Comparison of ENCODE assay signal across 19 mouse cellular contexts in the genomic region with DNA sequence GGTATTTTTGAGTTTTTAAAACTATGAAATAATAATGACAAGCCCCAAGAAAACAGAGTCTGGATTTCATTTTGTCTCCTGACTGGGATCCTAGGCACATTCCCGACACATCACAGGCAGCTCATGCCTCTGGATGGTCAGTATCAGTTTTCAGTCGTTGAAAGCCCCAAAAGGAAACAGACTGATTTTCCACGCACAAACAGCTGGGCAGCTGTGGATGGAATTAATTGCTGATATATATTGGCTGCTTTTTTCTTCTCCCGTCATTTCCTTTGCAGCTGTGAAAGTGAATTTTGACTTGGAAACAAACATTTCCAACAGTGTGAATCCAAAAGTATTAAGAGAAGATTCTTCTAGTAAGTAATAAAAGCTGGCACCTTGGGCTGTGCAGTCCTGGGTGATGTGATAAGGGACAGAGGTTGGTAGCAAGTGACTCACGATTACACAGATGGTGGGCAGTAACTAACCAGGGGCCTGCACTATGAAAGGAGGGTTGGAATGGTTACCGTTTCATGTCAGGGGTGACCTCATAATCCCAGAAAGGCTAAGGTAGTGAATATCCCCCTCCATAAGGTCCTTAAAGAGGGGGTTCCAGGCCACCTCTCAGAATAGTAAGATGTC. TPM values are rescaled to one million over a fixed set of nuclear protein-coding genes. Genes with fewer than 3 reads are reported as not detected.
DNase-seq lines count a peak whose midpoint lies in the region; ATAC-seq and TF ChIP-seq lines count a peak whose summit lies in the region.
"Had no signal": no experiment of that assay in that cellular context is flagged by ENCODE, and none has a peak within 500 bp of the region (broad histone marks: within the 10 kb centered on the region; RNA-seq: fewer than 3 reads in every experiment).

No protein-coding gene starts in this region.

- no peaks in the 10 kb centered on the region for H3K27me3 ChIP-seq in G1E (ENCODE audit: insufficient read depth, low read length)
- H3K27me3 ChIP-seq in heart, embryonic 13.5 days (replicated peaks) = no peaks in the 10 kb centered on the region
- H3K27me3 ChIP-seq in liver, embryonic 15.5 days = no peaks in the 10 kb centered on the region
- H3K27me3 ChIP-seq in forebrain, embryonic 10.5 days (ENCODE audit: poor library complexity, severe bottlenecking) = no peaks in the 10 kb centered on the region
- H3K27me3 ChIP-seq in neural tube, embryonic 15.5 days (replicated peaks) = no peaks in the 10 kb centered on the region
- H3K27me3 ChIP-seq: embryonic facial prominence, embryonic 12.5 days; forebrain, embryonic 13.5 days; limb, embryonic 15.5 days had no signal

- H3K4me2 ChIP-seq in heart, embryonic 13.5 days = peak overlapping the region; percentile 31
- peak overlapping the region; percentile 23 for H3K4me2 ChIP-seq in liver, embryonic 15.5 days
- no peak overlapping the region for H3K4me2 ChIP-seq in neural tube, embryonic 15.5 days
- H3K4me2 ChIP-seq: embryonic facial prominence, embryonic 12.5 days; forebrain, embryonic 13.5 days; hindbrain, embryonic 14.5 days; limb, embryonic 15.5 days had no signal

- peak; percentile 36; the same call in 1 of the 2 replicates for ATAC-seq in G1E (ENCODE audit: extremely low read depth, insufficient number of reproducible peaks, low FRiP score, poor library complexity, severe bottlenecking)
- ATAC-seq in heart, embryonic 13.5 days (ENCODE audit: extremely low read depth, insufficient number of reproducible peaks, low FRiP score, low TSS enrichment) = no peak
- ATAC-seq in liver, embryonic 15.5 days (ENCODE audit: insufficient read depth) = peak; percentile 72
- no peak for ATAC-seq in inflammation-experienced regulatory T-cells, adult 6 months
- ATAC-seq in neural tube, embryonic 15.5 days (ENCODE audit: low FRiP score) = no peak
- ATAC-seq: forebrain, embryonic 13.5 days had no signal

- no peaks in the 10 kb centered on the region for H3K9me3 ChIP-seq in G1E (replicated peaks)
- no peaks in the 10 kb centered on the region for H3K9me3 ChIP-seq in heart, embryonic 13.5 days
- no peaks in the 10 kb centered on the region for H3K9me3 ChIP-seq in liver, embryonic 15.5 days (replicated peaks)
- no peaks in the 10 kb centered on the region for H3K9me3 ChIP-seq in forebrain, embryonic 10.5 days
- H3K9me3 ChIP-seq in neural tube, embryonic 15.5 days (replicated peaks) = no peaks in the 10 kb centered on the region
- H3K9me3 ChIP-seq: embryonic facial prominence, embryonic 12.5 days; forebrain, embryonic 13.5 days; limb, embryonic 15.5 days had no signal

- peak overlapping the region; percentile 85 for H3K27ac ChIP-seq in heart, embryonic 13.5 days (replicated peaks)
- peak overlapping the region; percentile 70 for H3K27ac ChIP-seq in liver, embryonic 15.5 days (replicated peaks)
- no peak overlapping the region for H3K27ac ChIP-seq in forebrain, embryonic 10.5 days
- H3K27ac ChIP-seq in neural tube, embryonic 15.5 days (replicated peaks) = no peak overlapping the region
- H3K27ac ChIP-seq: embryonic facial prominence, embryonic 12.5 days; forebrain, embryonic 13.5 days; hindbrain, embryonic 14.5 days; limb, embryonic 15.5 days had no signal

- H3K4me1 ChIP-seq in G1E (ENCODE audit: insufficient read depth, low read depth, low read length) = peaks cover 90% of the 10 kb centered on the region
- peaks cover 85% of the 10 kb centered on the region for H3K4me1 ChIP-seq in heart, embryonic 13.5 days
- peaks cover 88% of the 10 kb centered on the region for H3K4me1 ChIP-seq in liver, embryonic 15.5 days (replicated peaks)
- peaks cover 25% of the 10 kb centered on the region for H3K4me1 ChIP-seq in forebrain, embryonic 10.5 days
- H3K4me1 ChIP-seq in neural tube, embryonic 15.5 days = peaks cover 10% of the 10 kb centered on the region; the same call in 1 of the 2 replicates

- WGBS in heart, embryonic 13.5 days = 18% methylated on average over 6 of the region's 6 CpGs
- WGBS in liver, embryonic 15.5 days (ENCODE audit: insufficient replicate concordance) = 28% methylated on average over 6 of the region's 6 CpGs
- 67% methylated on average over 6 of the region's 6 CpGs for WGBS in forebrain, embryonic 10.5 days
- WGBS in neural tube, embryonic 15.5 days = 82% methylated on average over 6 of the region's 6 CpGs

- no peak for TF ChIP-seq CTCF in G1E (IDR thresholded peaks at IDR 0.05; ENCODE audit: low read depth, low read length)

- H3K36me3 ChIP-seq in G1E (replicated peaks) = peaks cover 14% of the 10 kb centered on the region
- peaks cover 8% of the 10 kb centered on the region; the same call in 1 of the 2 replicates for H3K36me3 ChIP-seq in heart, embryonic 13.5 days
- no peaks in the 10 kb centered on the region for H3K36me3 ChIP-seq in liver, embryonic 15.5 days (replicated peaks)
- H3K36me3 ChIP-seq in forebrain, embryonic 10.5 days (replicated peaks) = 0 out of 2 replicates have a peak, but pooled peaks cover 5% of the 10 kb centered on the region
- no peaks in the 10 kb centered on the region for H3K36me3 ChIP-seq in neural tube, embryonic 15.5 days
- H3K36me3 ChIP-seq: embryonic facial prominence, embryonic 12.5 days; limb, embryonic 15.5 days had no signal

- H3K4me3 ChIP-seq in G1E (ENCODE audit: low read depth, low read length) = no peak overlapping the region; the same call in 1 of the 2 replicates
- H3K4me3 ChIP-seq in heart, embryonic 13.5 days = no peak overlapping the region
- no peak overlapping the region for H3K4me3 ChIP-seq in liver, embryonic 15.5 days (replicated peaks)
- H3K4me3 ChIP-seq in forebrain, embryonic 10.5 days = no peak overlapping the region
- no peak overlapping the region for H3K4me3 ChIP-seq in neural tube, embryonic 15.5 days (replicated peaks)
- H3K4me3 ChIP-seq: embryonic facial prominence, embryonic 12.5 days; forebrain, embryonic 13.5 days; limb, embryonic 15.5 days had no signal

- intact Hi-C loops in heart, postnatal 25 days (cut with DNase I) = loop anchor here (2.0 kb wide), 1 partner anchor 121 kb away; no protein-coding TSS in a partner anchor

- DNase-seq in heart, adult 11 months = peak; percentile 91
- DNase-seq in heart, postnatal 25 days (ENCODE audit: low spot score) = no peak
- DNase-seq in G1E (ENCODE audit: low spot score) = no peak
- no peak for DNase-seq in forebrain, embryonic 10.5 days (ENCODE audit: extremely low spot score, low spot score)
- DNase-seq: adrenal gland, adult 2 months; cerebellum, adult 9-10 months; gastrocnemius, postnatal 25 days; kidney, adult 8-10 months; lung, postnatal 4 days; right cerebral cortex, adult 18-20 months; spleen, adult 18-20 months had no signal

- peak overlapping the region; percentile 48; the same call in 1 of the 2 replicates for H3K9ac ChIP-seq in heart, embryonic 13.5 days
- H3K9ac ChIP-seq in liver, embryonic 15.5 days = no peak overlapping the region
- H3K9ac ChIP-seq in neural tube, embryonic 15.5 days (replicated peaks) = no peak overlapping the region
- H3K9ac ChIP-seq: embryonic facial prominence, embryonic 12.5 days; forebrain, embryonic 13.5 days; hindbrain, embryonic 14.5 days; limb, embryonic 15.5 days had no signal

RNA-seq across cellular contexts. Expression of gene Add3, which starts 51.7 kb away (rescaled TPM):
- total RNA-seq in heart, postnatal 25 days (2021) = 10 to 100 TPM; 50.2 to 53.3 TPM
- 80.2 and 89.2 TPM in 2 replicates for total RNA-seq in G1E (2014; fragmentation: Nextera tagmentation)
- total RNA-seq in G1E (2017) = 78.0 and 81.6 TPM in 2 replicates
- 9.2 and 10.9 TPM in 2 replicates for polyA plus RNA-seq in G1E (2012)
- 120 and 121 TPM in 2 replicates for polyA plus RNA-seq in heart, embryonic 13.5 days (2015; fragmentation: Nextera tagmentation; extraction: Ambion mirVana)
- 26.2 and 28.3 TPM in 2 replicates for polyA plus RNA-seq in liver, embryonic 15.5 days (2015; fragmentation: Nextera tagmentation; extraction: Ambion mirVana)
- polyA plus RNA-seq in forebrain, embryonic 10.5 days (2016; fragmentation: Nextera tagmentation; extraction: Ambion mirVana) = 55.4 and 59.3 TPM in 2 replicates
- 100 to 1,000 TPM; 100 to 138 (median 112) TPM for polyA plus RNA-seq in inflammation-experienced regulatory T-cells, adult 6 months (2017; shearing (Covaris generic))
- polyA plus RNA-seq in neural tube, embryonic 15.5 days (2015; fragmentation: Nextera tagmentation; extraction: Ambion mirVana) = 40.2 and 50.1 TPM in 2 replicates

Comparison
In these comparisons a context has a peak if more than half of its experiments do, and no peak if none do; other contexts are left out.
1. ATAC-seq: peak in G1E (single experiment) and liver, embryonic 15.5 days (single experiment); none in heart, embryonic 13.5 days (single experiment), inflammation-experienced regulatory T-cells, adult 6 months (single experiment) and neural tube, embryonic 15.5 days (single experiment).
2. H3K27ac ChIP-seq: peak in heart, embryonic 13.5 days (single experiment) and liver, embryonic 15.5 days (single experiment); none in forebrain, embryonic 10.5 days (single experiment) and neural tube, embryonic 15.5 days (single experiment).